Mouse (Mus musculus) stomach, embryonic 16.5 days (tissue): ENCODE results near the gene Nr6a1. TPM values are rescaled to one million over a fixed set of nuclear protein-coding genes. Genes with fewer than 3 reads are reported as not detected.

Experiments used
- ATAC-seq: fragments of 200-750 bp; cut with Nextera tagmentation; 2 replicates; pipeline ENCODE4 v1.8.0; 2017; ENCODE audit warnings: moderate number of reproducible peaks, moderate TSS enrichment; ENCODE audit not compliant: insufficient read depth, low FRiP score
- H3K27ac ChIP-seq: fragments of 300-500 bp; sonication (generic); 2 replicates; pipeline ENCODE4 v1.5.1; 2014; ENCODE audit warnings: low read length
- H3K27me3 ChIP-seq: fragments of 300-500 bp; sonication (generic); 2 replicates; pipeline ENCODE4 v1.6.1; 2014; ENCODE audit warnings: low read length, control low read depth, mixed read lengths; ENCODE audit not compliant: control insufficient read depth, insufficient read depth
- H3K36me3 ChIP-seq: fragments of 300-500 bp; sonication (generic); 2 replicates; pipeline ENCODE4 v1.6.1; 2014; ENCODE audit warnings: low read length; ENCODE audit not compliant: control insufficient read depth, insufficient read depth
- H3K4me1 ChIP-seq: fragments of 300-500 bp; sonication (generic); 2 replicates; pipeline ENCODE4 v1.6.1; 2014; ENCODE audit warnings: low read length, control low read depth, mixed read lengths; ENCODE audit not compliant: control insufficient read depth, insufficient read depth
- H3K4me2 ChIP-seq: fragments of 300-500 bp; sonication (generic); 2 replicates; pipeline ENCODE4 v1.6.1; 2014; ENCODE audit warnings: low read depth, low read length, mixed read lengths
- H3K4me3 ChIP-seq: fragments of 300-500 bp; sonication (generic); replicated peaks from 2 replicates; pipeline ENCODE4 v1.5.1; 2014; ENCODE audit warnings: mild to moderate bottlenecking, low read length
- H3K9ac ChIP-seq: fragments of 300-500 bp; sonication (generic); 2 replicates; pipeline ENCODE4 v1.6.1; 2014; ENCODE audit warnings: low read length
- H3K9me3 ChIP-seq: fragments of 300-500 bp; sonication (generic); replicated peaks from 2 replicates; pipeline ENCODE4 v1.6.1; 2016; ENCODE audit warnings: low read length, control low read depth; ENCODE audit not compliant: control insufficient read depth
- WGBS: fragments of 180-500 bp; shearing (Covaris S2); extraction: QIAGEN DNeasy Blood & Tissue Kit; methylation state at CpG from one replicate; pipeline ENCODE4 v1.1.7; 2014; 5-methylcytosine and 5-hydroxymethylcytosine counted together
- polyA plus RNA-seq: library from polyadenylated mRNA; unstranded; fragments of >200 nt; fragmentation: Nextera tagmentation; extraction: Ambion mirVana; gene quantifications from 2 replicates; pipeline ENCODE4 v1.2.1, GENCODE M21; 2015

Nr6a1 gene
- polyA plus RNA-seq, 1 experiment from 2014 or later, result 1.8 TPM

GRCm38 (mm10) chr2:38823912-38824583, 103.4 kb downstream of the Nr6a1 start:
- Histone ChIP-seq H3K27ac (peak overlapping the region; percentile 95), H3K9ac (peak overlapping the region; percentile 88), H3K9me3 (no peaks in the 10 kb centered on the region), H3K27me3 (no peaks in the 10 kb centered on the region), H3K4me1 (peaks cover 10% of the 10 kb centered on the region; the same call in 1 of the 2 replicates), H3K4me2 (peak overlapping the region; percentile 76), H3K4me3 (peak overlapping the region; percentile 65), H3K36me3 (no peaks in the 10 kb centered on the region)
- WGBS, result 2% methylated on average over 12 of the region's 12 CpGs
- ATAC-seq, result peak; percentile 70

DNA sequence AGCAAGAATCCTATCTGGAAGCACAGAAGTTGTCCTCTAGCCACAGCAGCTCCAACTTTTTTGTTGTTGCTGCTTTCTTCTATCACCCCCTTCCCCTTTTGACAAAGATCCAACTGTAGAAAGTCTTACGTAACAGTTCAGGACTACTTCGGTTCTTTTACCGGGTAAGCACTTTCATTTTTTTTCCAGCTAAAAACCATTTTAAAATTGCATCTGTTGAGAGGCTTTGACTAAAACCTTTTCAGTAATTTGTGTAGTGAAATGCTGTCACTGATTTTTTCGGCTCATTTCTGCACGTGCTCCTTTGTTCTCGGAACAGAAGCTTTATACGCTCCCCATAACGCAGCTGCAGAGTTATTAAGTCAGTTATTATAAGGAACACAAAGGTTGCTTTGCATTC, 104.1 kb downstream of the Nr6a1 start:
- Histone ChIP-seq H3K4me2 (peak overlapping the region; percentile 76), H3K36me3 (no peaks in the 10 kb centered on the region), H3K27me3 (no peaks in the 10 kb centered on the region), H3K4me1 (peaks cover 10% of the 10 kb centered on the region; the same call in 1 of the 2 replicates), H3K9ac (peak overlapping the region; percentile 88), H3K27ac (peak overlapping the region; percentile 95), H3K9me3 (no peaks in the 10 kb centered on the region), H3K4me3 (peak overlapping the region; percentile 65)
- 5% methylated on average over 8 of the region's 8 CpGs for WGBS
- ATAC-seq, result no peak

GRCm38 (mm10) chr2:38822995-38823394, 104.5 kb downstream of the Nr6a1 start:
- peak; percentile 89 for ATAC-seq
- Histone ChIP-seq H3K9me3 (no peaks in the 10 kb centered on the region), H3K4me1 (peaks cover 10% of the 10 kb centered on the region; the same call in 1 of the 2 replicates), H3K4me2 (peak overlapping the region; percentile 76), H3K4me3 (peak overlapping the region; percentile 65), H3K36me3 (no peaks in the 10 kb centered on the region), H3K9ac (peak overlapping the region; percentile 88), H3K27ac (peak overlapping the region; percentile 95), H3K27me3 (no peaks in the 10 kb centered on the region)
- 6% methylated on average over 6 of the region's 6 CpGs for WGBS

DNA sequence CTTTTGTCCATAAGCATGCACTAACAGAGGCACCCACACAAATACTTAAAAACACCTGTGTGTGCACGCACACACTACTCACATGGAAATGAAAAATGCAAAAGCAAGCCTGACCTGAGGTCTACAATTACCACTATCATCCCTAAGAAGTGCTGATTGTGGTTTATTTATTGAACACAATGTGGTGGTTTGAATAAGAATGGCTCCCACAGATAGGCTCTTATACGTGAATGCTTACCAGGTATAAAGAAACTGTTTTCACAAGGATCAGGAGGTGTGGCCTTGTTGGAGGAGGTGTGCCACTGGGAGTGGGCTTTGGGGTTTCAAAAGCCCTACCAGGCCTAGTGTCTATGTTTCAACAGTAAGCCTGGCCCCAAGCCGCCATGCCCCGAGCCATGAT, 110.0 kb downstream of the Nr6a1 start:
- Histone ChIP-seq H3K9ac (no peak overlapping the region), H3K9me3 (no peaks in the 10 kb centered on the region), H3K4me3 (no peak overlapping the region), H3K36me3 (no peaks in the 10 kb centered on the region), H3K4me2 (no peak overlapping the region), H3K27ac (no peak overlapping the region), H3K4me1 (no peaks in the 10 kb centered on the region), H3K27me3 (no peaks in the 10 kb centered on the region)
- WGBS, result 68% methylated on average over 4 of the region's 4 CpGs
- no peak for ATAC-seq

DNA sequence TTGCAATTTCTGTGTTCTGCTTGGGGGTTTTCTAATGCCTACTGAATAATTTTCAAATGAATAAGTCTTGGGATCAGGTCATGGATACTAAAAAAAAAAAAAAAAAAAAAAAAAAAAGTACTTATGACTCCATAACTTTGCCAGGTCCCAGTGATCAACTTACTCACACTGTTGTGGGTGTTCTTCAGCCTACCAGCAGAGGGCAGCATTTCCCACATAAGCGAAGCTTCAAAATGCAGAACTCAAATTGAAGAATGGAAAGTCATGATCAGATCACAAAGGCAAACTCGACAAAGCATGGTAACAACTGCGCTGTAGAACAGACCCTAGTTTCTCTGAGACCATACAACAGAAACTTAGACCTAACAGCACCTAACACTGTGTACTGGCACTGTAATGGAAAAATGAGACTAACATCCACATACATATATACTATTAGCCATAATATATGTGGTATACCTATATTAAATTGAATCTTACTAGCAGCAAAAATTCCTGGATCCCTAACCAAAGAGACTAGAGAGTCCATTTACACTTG, 130.3 kb downstream of the Nr6a1 start:
- Histone ChIP-seq H3K27ac (no peak overlapping the region), H3K4me2 (0 out of 2 replicates have a peak overlapping the region, but pooled peaks have one; percentile 24), H3K4me3 (no peak overlapping the region), H3K36me3 (no peaks in the 10 kb centered on the region), H3K27me3 (no peaks in the 10 kb centered on the region), H3K4me1 (no peaks in the 10 kb centered on the region), H3K9ac (no peak overlapping the region), H3K9me3 (no peaks in the 10 kb centered on the region)
- ATAC-seq, result no peak
- 17% methylated on average over 3 of the region's 3 CpGs for WGBS

GRCm38 (mm10) chr2:38787338-38787737, 140.2 kb downstream of the Nr6a1 start:
- no peak overlapping the region for H3K4me2 ChIP-seq
- H3K4me1 ChIP-seq, result peaks cover 2% of the 10 kb centered on the region
- no peaks in the 10 kb centered on the region for H3K9me3 ChIP-seq
- no peak for ATAC-seq
- no peak overlapping the region for H3K27ac ChIP-seq
- 29% methylated on average over 4 of the region's 4 CpGs for WGBS
- H3K4me3 ChIP-seq, result no peak overlapping the region
- no peak overlapping the region for H3K9ac ChIP-seq
- no peaks in the 10 kb centered on the region for H3K27me3 ChIP-seq
- no peaks in the 10 kb centered on the region for H3K36me3 ChIP-seq

- Histone ChIP-seq H3K4me3 (no peak overlapping the region), H3K9ac (no peak overlapping the region), H3K9me3 (no peaks in the 10 kb centered on the region), H3K27ac (no peak overlapping the region), H3K27me3 (no peaks in the 10 kb centered on the region), H3K4me1 (peaks cover 4% of the 10 kb centered on the region), H3K4me2 (no peak overlapping the region), H3K36me3 (no peaks in the 10 kb centered on the region)
- no peak for ATAC-seq
- 29% methylated on average over 5 of the region's 5 CpGs for WGBS
Observed at GRCm38 (mm10) chr2:38786216-38786960, 141.1 kb downstream of the Nr6a1 start.

GRCm38 (mm10) chr2:38785113-38785512, 142.4 kb downstream of the Nr6a1 start:
- Histone ChIP-seq H3K27ac (no peak overlapping the region), H3K4me1 (peaks cover 4% of the 10 kb centered on the region), H3K9ac (no peak overlapping the region), H3K36me3 (no peaks in the 10 kb centered on the region), H3K4me3 (no peak overlapping the region), H3K27me3 (no peaks in the 10 kb centered on the region), H3K9me3 (no peaks in the 10 kb centered on the region), H3K4me2 (no peak overlapping the region)
- ATAC-seq, result no peak
- WGBS, result 50% methylated on average over 3 of the region's 3 CpGs

DNA sequence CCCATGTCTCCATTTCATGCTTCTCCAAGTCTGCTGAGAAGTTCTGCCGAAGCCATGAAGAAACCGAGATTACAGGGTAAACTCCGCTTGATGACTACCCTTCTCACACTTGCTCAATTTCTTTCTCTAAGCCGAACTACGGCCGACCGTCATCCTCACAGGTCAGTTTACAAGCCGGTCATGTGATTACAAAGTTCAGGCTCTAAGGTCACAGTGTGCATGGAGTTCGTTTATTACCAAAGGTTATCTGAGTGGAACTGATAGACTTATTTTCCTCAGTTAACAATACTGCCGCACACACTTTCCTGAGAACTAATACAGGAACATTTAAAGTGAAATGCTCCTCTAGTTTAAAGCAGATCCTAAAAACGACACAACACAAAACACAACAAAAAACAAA, 143.1 kb downstream of the Nr6a1 start:
- H3K27me3 ChIP-seq, result no peaks in the 10 kb centered on the region
- no peak overlapping the region for H3K4me3 ChIP-seq
- 34% methylated on average over 11 of the region's 11 CpGs for WGBS
- H3K36me3 ChIP-seq, result no peaks in the 10 kb centered on the region
- no peak overlapping the region for H3K9ac ChIP-seq
- ATAC-seq, result no peak
- peaks cover 4% of the 10 kb centered on the region for H3K4me1 ChIP-seq
- H3K9me3 ChIP-seq, result no peaks in the 10 kb centered on the region
- no peak overlapping the region for H3K27ac ChIP-seq
- no peak overlapping the region for H3K4me2 ChIP-seq
